Mouse (Mus musculus): ENCODE measurements around the gene Stfa3. TPM values are rescaled to one million over a fixed set of nuclear protein-coding genes. Genes with fewer than 3 reads are reported as not detected.

The Stfa3 gene
- 0.62 TPM in 1 of 2 replicates, not detected in the other for polyA plus RNA-seq (2016; fragmentation: Nextera tagmentation; extraction: Ambion mirVana)

- no peaks in the 10 kb centered on the region for H3K9me3 ChIP-seq (replicated peaks)
- no peak within 1 kb of the TSS for H3K9ac ChIP-seq
- no peak within 1 kb of the TSS for H3K4me2 ChIP-seq (replicated peaks)
- ATAC-seq (ENCODE audit: low FRiP score), result no peak
- no peaks in the 10 kb centered on the region for H3K27me3 ChIP-seq
- H3K36me3 ChIP-seq, result no peaks in the 10 kb centered on the region
- no peak within 1 kb of the TSS for H3K27ac ChIP-seq
- 87% methylated on average over 4 of the region's 4 CpGs for WGBS
- H3K4me3 ChIP-seq, result no peak within 1 kb of the TSS
- no peaks in the 10 kb centered on the region for H3K4me1 ChIP-seq
Observed at GRCm38 (mm10) chr16:36455342-36455802, at the start of gene Stfa3. TSS of gene Stfa3 (minus strand) at chr16:36455392.

- 81% methylated on average over 2 of the region's 2 CpGs for WGBS
- no peaks in the 10 kb centered on the region for H3K4me1 ChIP-seq
- H3K27me3 ChIP-seq, result no peaks in the 10 kb centered on the region
- H3K4me2 ChIP-seq (replicated peaks), result no peak overlapping the region
- no peak overlapping the region for H3K9ac ChIP-seq
- no peaks in the 10 kb centered on the region for H3K9me3 ChIP-seq (replicated peaks)
- no peaks in the 10 kb centered on the region for H3K36me3 ChIP-seq
- H3K27ac ChIP-seq, result no peak overlapping the region
- ATAC-seq (ENCODE audit: low FRiP score), result no peak
- no peak overlapping the region for H3K4me3 ChIP-seq
Observed at GRCm38 (mm10) chr16:36502286-36502685, 47.1 kb upstream of the Stfa3 start.

GRCm38 (mm10) chr16:36492420-36492819 is 37.2 kb upstream of the Stfa3 start:
- Histone ChIP-seq H3K4me3 (no peak overlapping the region), H3K4me1 (no peaks in the 10 kb centered on the region), H3K27ac (no peak overlapping the region), H3K36me3 (no peaks in the 10 kb centered on the region), H3K9me3 (replicated peaks) (no peaks in the 10 kb centered on the region), H3K4me2 (replicated peaks) (no peak overlapping the region), H3K27me3 (no peaks in the 10 kb centered on the region), H3K9ac (no peak overlapping the region)
- WGBS, result 83% methylated on average over 1 of the region's 1 CpGs
- no peak for ATAC-seq (ENCODE audit: low FRiP score)

GRCm38 (mm10) chr16:36476866-36477265 is 21.7 kb upstream of the Stfa3 start:
- no peaks in the 10 kb centered on the region for H3K9me3 ChIP-seq (replicated peaks)
- 78% methylated on average over 9 of the region's 9 CpGs for WGBS
- H3K9ac ChIP-seq, result no peak overlapping the region
- no peak overlapping the region for H3K4me3 ChIP-seq
- H3K36me3 ChIP-seq, result no peaks in the 10 kb centered on the region
- no peaks in the 10 kb centered on the region for H3K4me1 ChIP-seq
- no peaks in the 10 kb centered on the region; the same call in 1 of the 2 replicates for H3K27me3 ChIP-seq
- no peak overlapping the region for H3K27ac ChIP-seq
- ATAC-seq (ENCODE audit: low FRiP score), result no peak
- no peak overlapping the region for H3K4me2 ChIP-seq (replicated peaks)

- Histone ChIP-seq H3K27ac (no peak overlapping the region), H3K4me1 (no peaks in the 10 kb centered on the region), H3K9me3 (replicated peaks) (no peaks in the 10 kb centered on the region), H3K4me2 (replicated peaks) (no peak overlapping the region), H3K9ac (no peak overlapping the region), H3K36me3 (no peaks in the 10 kb centered on the region), H3K4me3 (no peak overlapping the region), H3K27me3 (no peaks in the 10 kb centered on the region; the same call in 1 of the 2 replicates)
- WGBS, result 90% methylated on average over 3 of the region's 3 CpGs
- no peak for ATAC-seq (ENCODE audit: low FRiP score)
Observed at GRCm38 (mm10) chr16:36475530-36475929, 20.3 kb upstream of the Stfa3 start.

- no peak overlapping the region for H3K4me3 ChIP-seq
- H3K4me2 ChIP-seq (replicated peaks), result no peak overlapping the region
- no peaks in the 10 kb centered on the region for H3K4me1 ChIP-seq
- H3K27ac ChIP-seq, result no peak overlapping the region
- H3K36me3 ChIP-seq, result no peaks in the 10 kb centered on the region
- WGBS, result 79% methylated on average over 2 of the region's 2 CpGs
- no peaks in the 10 kb centered on the region; the same call in 1 of the 2 replicates for H3K27me3 ChIP-seq
- no peak for ATAC-seq (ENCODE audit: low FRiP score)
- H3K9me3 ChIP-seq (replicated peaks), result no peaks in the 10 kb centered on the region
- H3K9ac ChIP-seq, result no peak overlapping the region
Observed at GRCm38 (mm10) chr16:36474849-36475248, 19.7 kb upstream of the Stfa3 start.

- H3K9ac ChIP-seq, result no peak overlapping the region
- no peak overlapping the region for H3K4me2 ChIP-seq (replicated peaks)
- H3K9me3 ChIP-seq (replicated peaks), result no peaks in the 10 kb centered on the region
- H3K27me3 ChIP-seq, result no peaks in the 10 kb centered on the region; the same call in 1 of the 2 replicates
- H3K27ac ChIP-seq, result no peak overlapping the region
- H3K4me3 ChIP-seq, result no peak overlapping the region
- WGBS, result 49% methylated on average over 17 of the region's 17 CpGs
- no peaks in the 10 kb centered on the region for H3K4me1 ChIP-seq
- no peaks in the 10 kb centered on the region for H3K36me3 ChIP-seq
- peak; percentile 48; the same call in 1 of the 2 replicates for ATAC-seq (ENCODE audit: low FRiP score)
Observed at GRCm38 (mm10) chr16:36473217-36474216, 18.3 kb upstream of the Stfa3 start.

- no peaks in the 10 kb centered on the region for H3K9me3 ChIP-seq (replicated peaks)
- no peak for ATAC-seq (ENCODE audit: low FRiP score)
- H3K9ac ChIP-seq, result no peak overlapping the region
- H3K27ac ChIP-seq, result no peak overlapping the region
- H3K27me3 ChIP-seq, result no peaks in the 10 kb centered on the region; the same call in 1 of the 2 replicates
- H3K4me1 ChIP-seq, result no peaks in the 10 kb centered on the region
- no peak overlapping the region for H3K4me3 ChIP-seq
- 0 out of 2 replicates have a peak overlapping the region, but pooled peaks have one; percentile 0 for H3K4me2 ChIP-seq (replicated peaks)
- 42% methylated on average over 13 of the region's 13 CpGs for WGBS
- H3K36me3 ChIP-seq, result no peaks in the 10 kb centered on the region
Observed at GRCm38 (mm10) chr16:36471066-36471633, 16.0 kb upstream of the Stfa3 start.

- ATAC-seq (ENCODE audit: low FRiP score), result no peak
- no peaks in the 10 kb centered on the region for H3K9me3 ChIP-seq (replicated peaks)
- no peak overlapping the region for H3K4me3 ChIP-seq
- H3K4me2 ChIP-seq (replicated peaks), result no peak overlapping the region
- no peaks in the 10 kb centered on the region for H3K4me1 ChIP-seq
- no peak overlapping the region for H3K27ac ChIP-seq
- H3K27me3 ChIP-seq, result no peaks in the 10 kb centered on the region; the same call in 1 of the 2 replicates
- H3K36me3 ChIP-seq, result no peaks in the 10 kb centered on the region
- H3K9ac ChIP-seq, result no peak overlapping the region
- WGBS, result 10% methylated on average over 2 of the region's 2 CpGs
Observed at GRCm38 (mm10) chr16:36469955-36470478, 14.8 kb upstream of the Stfa3 start.

GRCm38 (mm10) chr16:36469367-36469766 is 14.2 kb upstream of the Stfa3 start:
- Histone ChIP-seq H3K9me3 (replicated peaks) (no peaks in the 10 kb centered on the region), H3K4me2 (replicated peaks) (no peak overlapping the region), H3K4me3 (no peak overlapping the region), H3K27me3 (no peaks in the 10 kb centered on the region; the same call in 1 of the 2 replicates), H3K4me1 (no peaks in the 10 kb centered on the region), H3K9ac (no peak overlapping the region), H3K36me3 (no peaks in the 10 kb centered on the region), H3K27ac (no peak overlapping the region)
- no peak for ATAC-seq (ENCODE audit: low FRiP score)
- 86% methylated on average over 9 of the region's 9 CpGs for WGBS

GRCm38 (mm10) chr16:36468862-36469261 is 13.7 kb upstream of the Stfa3 start:
- ATAC-seq (ENCODE audit: low FRiP score), result no peak
- no peaks in the 10 kb centered on the region for H3K9me3 ChIP-seq (replicated peaks)
- H3K27ac ChIP-seq, result no peak overlapping the region
- H3K27me3 ChIP-seq, result no peaks in the 10 kb centered on the region; the same call in 1 of the 2 replicates
- H3K4me2 ChIP-seq (replicated peaks), result no peak overlapping the region
- no peak overlapping the region for H3K4me3 ChIP-seq
- H3K36me3 ChIP-seq, result no peaks in the 10 kb centered on the region
- no peak overlapping the region for H3K9ac ChIP-seq
- WGBS, result 73% methylated on average over 4 of the region's 4 CpGs
- H3K4me1 ChIP-seq, result no peaks in the 10 kb centered on the region

GRCm38 (mm10) chr16:36467936-36468335 is 12.7 kb upstream of the Stfa3 start:
- Histone ChIP-seq H3K36me3 (no peaks in the 10 kb centered on the region), H3K4me1 (no peaks in the 10 kb centered on the region), H3K9ac (no peak overlapping the region), H3K9me3 (replicated peaks) (no peaks in the 10 kb centered on the region), H3K27me3 (no peaks in the 10 kb centered on the region; the same call in 1 of the 2 replicates), H3K4me3 (no peak overlapping the region), H3K27ac (no peak overlapping the region), H3K4me2 (replicated peaks) (no peak overlapping the region)
- no peak for ATAC-seq (ENCODE audit: low FRiP score)
- WGBS, result 95% methylated on average over 2 of the region's 2 CpGs
